Mouse (Mus musculus) layer of hippocampus, adult 2 months (tissue): Measurements from ENCODE around the gene Ano1. TPM values are rescaled to one million over a fixed set of nuclear protein-coding genes. Genes with fewer than 3 reads are reported as not detected.

ENCODE experiments used
- DNase-seq, 2 experiments: peaks; one replicate each; pipeline ENCODE4 v3.0.0; 2022; ENCODE audit warnings: low spot score in 2 of 2
- H3K27ac ChIP-seq: fragments of 200-600 bp; 2 replicates; pipeline ENCODE4 v1.8.1; 2022
- H3K4me3 ChIP-seq: fragments of 200-600 bp; 2 replicates; pipeline ENCODE4 v1.8.1; 2022; ENCODE audit warnings: mild to moderate bottlenecking
- CTCF ChIP-seq: fragments of 200-600 bp; conservative IDR thresholded peaks from 2 replicates; pipeline ENCODE4 v1.8.1; 2022; ENCODE audit warnings: antibody characterized with exemption, mild to moderate bottlenecking, moderate library complexity
- long read RNA-seq, 2 experiments: library from polyadenylated mRNA; stranded (forward); transcript quantifications; one replicate each; pipeline ENCODE4 v2.0.0; 2021; ENCODE audit warnings: borderline mapping rate in 2 of 2
- total RNA-seq, 2 experiments: library from RNA; stranded (reverse); gene quantifications; 2 replicates each; pipeline ENCODE4 v1.2.3; 2021

Ano1 gene
- 1 to 10 TPM; 2.7 to 3.5 TPM for total RNA-seq
- long read RNA-seq, experiment 1, partial matches to known transcripts, result 1 of 1 reads
- long read RNA-seq, experiment 1, other reads (novel, unspliced or antisense), result 0 of 1 reads
- long read RNA-seq, experiment 2, result 0 reads

GRCm38 (mm10) chr7:144751833-144752232 is at the start of gene Ano1:
Gene Ano1 (minus strand): TSS chr7:144751974.
- DNase-seq, result no peak
- Histone ChIP-seq H3K4me3 (no peak within 1 kb of the TSS), H3K27ac (no peak within 1 kb of the TSS)
- no peak for TF ChIP-seq CTCF

DNA sequence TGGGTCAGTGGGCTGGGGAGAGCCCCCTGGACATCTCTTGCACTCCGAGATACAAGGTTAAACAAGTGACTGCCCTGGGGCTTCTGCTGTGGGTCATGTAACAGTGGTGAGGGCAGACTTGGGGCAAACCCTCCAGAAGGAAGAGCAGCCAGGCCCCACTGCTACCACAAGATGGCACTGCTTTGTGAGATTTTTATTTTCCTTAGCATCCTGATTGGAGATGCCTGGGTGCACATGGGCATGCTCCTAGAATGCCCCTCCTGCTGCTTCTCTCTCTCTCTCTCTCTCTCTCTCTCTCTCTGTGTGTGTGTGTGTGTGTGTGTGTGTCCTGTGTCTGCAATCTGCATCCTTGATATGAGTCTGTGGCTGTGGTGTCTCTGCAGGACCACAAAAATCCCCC is 46.7 kb upstream of the Ano1 start:
- DNase-seq, result peak; percentile 8 to 58
- no peak overlapping the region for H3K27ac ChIP-seq
- TF ChIP-seq CTCF, result peak; percentile 81
- no peak overlapping the region for H3K4me3 ChIP-seq

DNA sequence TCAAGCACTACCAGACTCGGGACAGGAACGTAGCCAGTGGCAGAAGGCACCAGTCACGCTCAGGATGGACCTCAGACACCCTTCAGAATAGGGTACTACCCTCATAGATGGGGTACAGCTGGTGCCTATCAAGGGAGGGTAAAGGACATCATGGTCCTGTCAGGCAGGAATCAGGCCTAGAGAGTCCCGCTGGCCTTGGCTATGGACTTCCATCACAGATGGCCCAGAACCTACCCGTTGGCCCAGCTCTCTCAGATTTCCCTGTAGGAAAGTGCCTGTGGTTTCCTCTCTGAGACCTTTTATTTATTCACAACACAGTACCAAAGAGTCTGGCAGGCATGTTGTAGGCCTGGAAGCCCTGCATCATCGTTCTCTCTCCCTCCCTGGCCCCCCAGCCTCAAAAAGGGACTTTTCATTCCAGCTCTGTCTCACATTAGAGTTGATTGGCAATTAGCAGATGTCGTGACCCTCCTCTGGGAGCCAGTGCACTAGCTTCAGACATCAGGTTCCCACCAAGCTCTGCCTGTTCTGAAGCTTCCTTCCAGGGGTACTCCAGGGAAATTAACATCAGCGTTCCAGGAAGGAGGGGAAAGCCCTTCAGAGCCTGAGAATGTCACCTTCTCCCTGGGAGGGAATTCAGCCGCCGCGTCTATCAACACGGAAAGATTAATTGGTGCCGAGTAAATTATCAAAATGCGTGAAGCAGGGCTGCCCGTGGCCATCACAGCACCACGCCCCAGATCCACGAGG is 45.4 kb upstream of the Ano1 start:
- DNase-seq, result no peak
- TF ChIP-seq CTCF, result no peak
- Histone ChIP-seq H3K27ac (no peak overlapping the region), H3K4me3 (no peak overlapping the region)

DNA sequence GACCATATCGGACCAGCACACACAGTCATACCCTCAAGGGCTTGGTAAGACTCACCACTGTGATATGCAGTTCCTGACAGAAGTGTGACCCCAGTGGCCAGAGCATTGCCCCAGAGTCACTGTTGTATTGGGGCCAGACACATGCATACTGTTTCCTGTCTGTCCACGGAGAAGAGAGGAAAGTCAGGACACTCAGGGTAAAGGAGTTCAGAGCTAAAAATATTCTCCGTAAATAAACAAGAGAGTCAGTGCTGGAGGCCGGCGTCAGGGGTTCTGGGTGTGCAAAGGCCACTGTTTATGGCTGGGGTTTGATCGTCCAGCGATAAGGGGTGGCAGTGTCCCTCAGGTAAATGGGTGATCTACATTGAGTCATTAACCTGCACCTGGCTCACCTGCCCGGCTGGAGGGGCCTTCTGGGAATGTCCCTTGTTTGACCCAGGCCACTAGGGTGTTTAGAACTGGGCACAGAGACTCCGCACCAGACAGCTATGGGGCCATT is 44.3 kb upstream of the Ano1 start:
- H3K27ac ChIP-seq, result no peak overlapping the region
- no peak for DNase-seq
- no peak overlapping the region for H3K4me3 ChIP-seq
- no peak for TF ChIP-seq CTCF

GRCm38 (mm10) chr7:144793296-144793695 is 41.5 kb upstream of the Ano1 start:
- TF ChIP-seq CTCF, result no peak
- no peak for DNase-seq
- H3K4me3 ChIP-seq, result no peak overlapping the region
- no peak overlapping the region for H3K27ac ChIP-seq

- no peak for TF ChIP-seq CTCF
- no peak for DNase-seq
- H3K27ac ChIP-seq, result no peak overlapping the region
- no peak overlapping the region for H3K4me3 ChIP-seq
These were observed 39.7 kb upstream of the Ano1 start for GRCm38 (mm10) chr7:144791426-144791825.

GRCm38 (mm10) chr7:144789601-144790556 is 38.1 kb upstream of the Ano1 start:
- TF ChIP-seq CTCF, result peak; percentile 40
- Histone ChIP-seq H3K27ac (no peak overlapping the region), H3K4me3 (peak overlapping the region; percentile 34; the same call in 1 of the 2 replicates)
- DNase-seq, result no peak

DNA sequence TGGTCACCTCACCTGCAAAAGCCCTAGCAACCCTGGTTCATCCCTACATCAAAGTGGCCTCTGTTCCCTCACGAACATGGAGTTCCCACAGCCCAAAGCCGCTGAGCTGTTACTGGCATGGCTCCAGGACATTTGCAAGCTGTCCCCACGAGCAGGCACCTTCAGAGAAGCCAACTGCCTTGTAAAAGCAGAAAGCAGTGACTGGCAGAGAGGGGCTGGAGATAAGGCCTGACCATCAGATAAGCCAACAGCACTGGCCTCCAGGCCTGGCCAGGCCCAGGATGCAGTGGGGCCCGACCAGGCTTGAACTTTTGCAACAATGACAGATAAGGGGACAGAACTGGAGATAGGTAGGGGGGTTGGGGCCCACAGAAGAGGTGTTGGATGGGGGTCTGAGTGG is 36.9 kb upstream of the Ano1 start:
- no peak overlapping the region for H3K27ac ChIP-seq
- no peak for DNase-seq
- no peak for TF ChIP-seq CTCF
- H3K4me3 ChIP-seq, result no peak overlapping the region

DNA sequence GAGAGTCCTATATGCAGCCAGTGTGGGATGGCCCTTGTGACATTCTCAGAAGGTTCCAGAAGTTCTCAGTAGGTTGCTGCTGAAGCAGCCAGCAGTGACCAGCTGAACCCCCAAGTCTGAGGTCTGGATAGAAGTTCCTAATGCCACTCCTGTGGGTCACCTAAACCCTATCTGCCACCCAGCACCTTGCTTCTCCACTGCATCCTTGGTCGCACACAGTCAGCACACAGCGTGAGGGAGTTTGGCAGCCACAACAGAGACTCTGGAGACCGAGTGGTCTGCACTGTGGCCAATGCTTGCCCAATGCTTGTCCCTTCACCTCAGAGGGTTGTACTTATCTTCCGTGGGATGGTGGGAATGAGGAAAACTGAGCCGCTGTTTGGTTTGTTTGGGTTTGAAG is 35.7 kb upstream of the Ano1 start:
- DNase-seq, result no peak

GRCm38 (mm10) chr7:144786571-144786970 is 34.8 kb upstream of the Ano1 start:
- no peak overlapping the region for H3K4me3 ChIP-seq
- DNase-seq, result no peak
- no peak overlapping the region for H3K27ac ChIP-seq
- no peak for TF ChIP-seq CTCF

More for the DNA sequence above, 35.7 kb upstream of the Ano1 start:
- no peak for TF ChIP-seq CTCF
- Histone ChIP-seq H3K4me3 (no peak overlapping the region), H3K27ac (no peak overlapping the region)

DNA sequence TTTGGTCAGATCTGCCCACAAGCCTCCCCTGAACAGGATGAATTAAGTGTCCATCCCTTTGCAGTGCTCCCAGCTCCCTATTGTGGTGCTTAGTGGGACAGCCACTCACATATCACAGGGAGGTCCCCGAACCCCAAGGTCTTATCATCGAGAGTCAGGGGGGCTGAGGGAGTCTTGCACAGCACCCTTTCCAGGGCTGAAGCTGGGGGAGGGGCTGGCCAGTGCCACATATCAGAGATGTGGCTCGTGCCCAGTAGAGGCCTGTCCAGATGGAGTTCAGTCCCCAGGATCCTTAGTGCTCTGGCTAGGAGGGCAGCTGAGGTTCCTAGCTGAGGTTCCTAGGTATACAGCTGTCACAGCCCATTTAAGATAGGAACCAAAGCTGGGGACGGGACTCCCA is 32.4 kb upstream of the Ano1 start:
- DNase-seq, result no peak
- Histone ChIP-seq H3K27ac (no peak overlapping the region), H3K4me3 (no peak overlapping the region)
- TF ChIP-seq CTCF, result no peak

DNA sequence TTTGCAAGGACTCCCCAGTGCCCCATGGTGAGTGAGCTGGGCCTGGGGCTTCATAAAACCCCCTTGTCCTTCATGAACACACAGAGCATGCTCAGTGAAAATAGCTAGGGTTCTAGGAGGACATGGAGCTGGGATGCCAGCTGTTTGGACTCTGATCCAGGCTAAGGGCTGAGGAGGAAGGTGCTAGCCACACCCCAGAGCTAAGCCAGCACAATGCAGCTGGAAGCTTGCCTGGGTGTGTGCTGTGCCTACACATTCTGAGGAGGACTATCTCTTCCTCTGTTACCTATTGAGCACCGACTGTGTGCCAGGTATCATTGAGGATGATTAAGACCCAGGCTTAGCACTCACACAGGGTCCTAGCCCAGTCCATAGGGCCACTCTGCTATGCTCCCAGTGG is 30.6 kb upstream of the Ano1 start:
- DNase-seq, result no peak
- no peak overlapping the region for H3K27ac ChIP-seq
- no peak overlapping the region for H3K4me3 ChIP-seq
- no peak for TF ChIP-seq CTCF

DNA sequence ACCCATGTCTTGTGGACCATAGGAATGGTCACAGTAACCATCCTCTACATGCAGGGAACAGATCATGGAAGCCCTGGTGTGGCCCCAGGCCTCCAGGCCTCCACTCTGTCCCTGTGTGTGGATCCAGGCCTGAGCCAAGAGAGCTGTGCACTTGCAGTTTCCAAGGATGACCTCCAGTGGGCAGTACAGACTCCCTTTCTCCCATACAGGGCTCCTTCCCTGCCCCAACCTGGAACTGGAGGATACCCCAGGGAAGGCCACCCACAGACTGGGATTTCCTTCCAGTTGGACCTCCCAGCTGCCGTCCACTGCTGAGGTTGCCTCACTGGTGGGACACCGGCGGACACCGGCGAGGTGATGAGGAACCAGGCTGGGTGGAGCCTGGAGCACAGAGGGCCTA is 29.6 kb upstream of the Ano1 start:
- peak; percentile 76 for TF ChIP-seq CTCF
- H3K4me3 ChIP-seq, result no peak overlapping the region
- no peak for DNase-seq
- H3K27ac ChIP-seq, result no peak overlapping the region

DNA sequence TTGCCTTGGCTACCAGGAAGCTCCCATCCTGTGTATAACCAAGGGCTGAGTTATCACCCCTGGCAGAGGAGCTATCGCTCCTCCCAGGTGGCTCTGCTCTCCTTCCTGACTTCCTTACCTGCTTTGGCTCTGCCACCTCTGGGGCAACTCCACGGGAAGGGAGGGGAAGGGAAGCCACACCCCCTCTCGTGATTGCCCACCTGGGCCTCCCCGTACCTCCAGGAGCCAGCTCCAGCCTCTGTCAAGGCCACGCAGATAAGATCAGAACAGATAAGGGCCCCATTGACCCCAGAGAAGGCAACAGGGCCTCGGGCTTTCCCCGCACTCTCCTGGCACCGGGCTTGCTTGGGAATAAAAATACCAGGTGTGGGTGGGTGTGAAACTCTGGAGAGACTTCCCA is 28.4 kb upstream of the Ano1 start:
- Histone ChIP-seq H3K4me3 (no peak overlapping the region), H3K27ac (no peak overlapping the region)
- no peak for DNase-seq
- no peak for TF ChIP-seq CTCF
